Mouse (Mus musculus) layer of hippocampus, postnatal 10 days (tissue): ENCODE data around the gene Scd4. TPM values are rescaled to one million over a fixed set of nuclear protein-coding genes. Genes with fewer than 3 reads are reported as not detected.
"Not testable (repeated sequence)": the region's sequence is repeated elsewhere in the genome, so short reads cannot be mapped to it uniquely, and the experiment has no call there.

Source experiments
- DNase-seq, 2 experiments: peaks; one replicate each; pipeline ENCODE4 v3.0.0; 2021; ENCODE audit warnings: low spot score in 2 of 2
- total RNA-seq, 2 experiments: library from RNA; stranded (reverse); gene quantifications; 2 replicates each; pipeline ENCODE4 v1.2.3; 2021

The Scd4 gene
- total RNA-seq, 2 experiments from 2014 or later: 1.5 to 2.8 TPM

DNA sequence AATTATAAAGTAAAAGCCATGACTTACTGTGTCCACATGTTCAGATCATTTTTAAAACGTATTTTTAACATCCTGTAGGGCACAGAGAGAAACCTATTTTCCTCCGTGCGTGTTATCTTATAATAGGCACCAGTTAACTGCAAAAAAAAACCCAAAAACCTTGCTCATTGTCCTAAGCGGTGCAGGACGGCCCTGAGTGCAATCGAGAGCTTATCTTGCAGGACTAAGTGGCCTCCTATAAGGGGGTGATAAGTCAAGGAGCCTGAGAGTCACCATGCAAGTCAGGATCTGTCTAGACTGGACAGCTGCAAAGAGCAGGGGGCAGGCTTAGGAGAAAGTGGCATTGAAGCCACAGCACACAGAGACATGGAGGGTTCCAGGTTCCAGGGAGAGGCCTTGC, 33.0 kb upstream of the Scd4 start:
- no peak for DNase-seq

DNA sequence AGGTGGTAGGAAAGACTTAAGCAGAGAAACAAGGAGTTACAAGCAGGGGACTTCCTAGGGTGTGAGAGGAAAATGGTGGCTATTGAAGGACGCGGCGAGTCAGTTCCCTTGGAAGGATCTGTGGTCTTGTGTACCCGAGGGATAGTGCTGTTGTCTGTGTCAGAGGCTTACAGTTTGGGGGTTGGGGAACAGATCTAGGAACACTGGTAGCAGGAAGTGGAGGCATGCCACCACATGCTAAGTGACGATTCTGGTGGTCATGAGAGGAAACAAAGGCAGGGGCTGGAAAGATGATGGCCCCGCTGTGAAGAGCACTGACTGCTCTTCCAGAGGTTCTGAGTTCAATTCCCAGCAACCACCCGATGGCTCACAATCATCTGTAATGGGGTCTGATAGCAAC, 32.4 kb upstream of the Scd4 start:
- DNase-seq: no peak

DNA sequence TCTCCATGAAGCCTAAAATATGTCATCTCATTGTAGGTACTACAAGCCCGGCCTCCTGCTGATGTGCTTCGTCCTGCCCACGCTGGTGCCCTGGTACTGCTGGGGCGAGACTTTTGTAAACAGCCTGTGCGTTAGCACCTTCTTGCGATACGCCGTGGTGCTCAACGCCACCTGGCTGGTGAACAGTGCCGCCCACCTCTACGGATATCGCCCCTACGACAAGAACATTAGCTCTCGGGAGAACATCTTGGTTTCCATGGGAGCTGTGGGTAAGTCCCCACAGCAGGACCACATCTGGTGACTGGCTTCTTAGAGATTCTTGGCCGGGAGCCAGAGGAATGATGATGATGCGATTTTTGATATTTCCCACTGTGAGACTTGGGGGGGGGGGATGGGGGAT, 31.7 kb upstream of the Scd4 start:
- no peak for DNase-seq

DNA sequence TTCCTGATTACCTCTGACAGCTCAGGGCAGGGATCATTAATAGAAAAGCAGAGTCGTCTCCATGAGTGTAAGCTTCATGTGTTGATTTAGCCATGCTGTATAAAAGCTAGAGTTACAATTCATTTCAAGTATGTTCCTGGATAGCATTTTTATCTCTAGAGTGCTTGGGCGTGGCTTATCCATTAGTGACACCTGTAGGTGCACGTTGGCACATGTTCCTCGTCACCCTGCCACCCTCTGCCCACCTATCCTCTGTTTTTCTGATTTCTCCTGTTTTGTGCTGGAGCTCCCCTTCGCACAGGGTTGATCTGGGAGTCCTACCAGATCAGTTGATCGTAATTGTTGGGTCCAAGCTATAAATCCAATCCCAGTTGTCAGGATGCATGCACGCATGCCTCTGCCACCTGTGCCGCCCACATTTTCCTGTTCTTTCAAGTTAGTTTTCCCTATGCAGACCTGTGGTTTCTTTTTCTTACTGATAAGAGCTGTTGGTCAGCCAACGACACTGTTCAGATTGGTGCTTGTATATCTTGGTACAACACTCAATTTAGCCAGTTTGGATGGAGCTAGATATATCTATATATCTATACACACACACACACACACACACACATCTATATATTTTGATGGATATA, 31.1 kb upstream of the Scd4 start:
- DNase-seq: no peak

DNA sequence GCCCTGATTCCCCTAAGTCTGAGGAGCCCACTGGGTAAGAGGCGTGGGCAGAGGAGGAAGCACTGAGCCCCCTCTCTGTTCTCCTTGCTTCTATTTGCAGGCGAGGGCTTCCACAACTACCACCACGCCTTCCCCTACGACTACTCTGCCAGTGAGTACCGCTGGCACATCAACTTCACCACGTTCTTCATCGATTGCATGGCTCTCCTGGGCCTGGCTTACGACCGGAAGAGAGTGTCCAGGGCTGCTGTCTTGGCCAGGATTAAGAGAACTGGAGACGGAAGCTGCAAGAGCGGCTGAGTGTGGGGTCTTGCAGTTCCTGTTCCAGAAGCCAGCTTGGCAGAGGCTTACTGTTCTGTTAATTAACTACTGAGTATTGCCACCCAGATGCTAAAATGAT, 30.0 kb upstream of the Scd4 start:
- DNase-seq: peak in 1 of 2 experiments; percentile 31

DNA sequence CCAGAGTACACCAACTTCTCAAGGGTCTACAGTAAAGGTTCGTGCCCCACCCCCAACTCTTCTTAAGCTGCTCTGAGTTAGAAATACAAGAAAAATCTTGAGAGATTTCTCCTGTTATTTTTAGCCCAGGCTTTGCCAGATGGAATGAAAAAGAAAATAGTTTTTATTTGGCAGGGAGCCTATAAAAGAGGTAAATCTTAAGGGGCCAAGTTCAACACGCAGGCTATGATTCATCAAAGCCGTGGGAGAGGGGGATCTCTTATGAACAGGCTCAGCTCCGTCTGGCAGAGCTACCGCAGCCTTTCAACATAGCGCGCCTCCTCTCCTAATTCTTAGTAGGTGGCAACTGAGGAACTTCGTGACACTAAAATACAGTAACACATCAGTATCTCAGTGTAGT, 29.4 kb upstream of the Scd4 start:
- no peak for DNase-seq

DNA sequence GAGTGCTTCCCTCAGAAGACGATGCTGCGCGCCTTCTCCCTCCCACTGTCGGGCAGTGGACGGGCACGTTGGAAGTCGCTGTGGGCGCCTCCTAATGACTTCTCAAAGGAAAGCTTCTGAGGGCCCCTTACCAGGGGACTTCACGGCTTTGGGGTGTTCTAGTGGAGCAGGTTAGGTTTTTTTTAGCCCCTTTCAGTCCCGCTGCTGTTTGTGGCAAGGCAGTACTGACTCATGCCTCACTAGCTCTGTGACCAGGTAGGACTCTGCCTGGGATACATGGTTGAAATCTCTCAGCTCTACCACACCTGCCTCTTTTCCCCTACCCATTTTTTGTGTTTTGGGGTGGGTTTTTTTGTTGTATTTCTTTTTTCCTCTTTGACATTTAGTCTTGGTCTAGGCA, 28.5 kb upstream of the Scd4 start:
- DNase-seq: no peak

DNA sequence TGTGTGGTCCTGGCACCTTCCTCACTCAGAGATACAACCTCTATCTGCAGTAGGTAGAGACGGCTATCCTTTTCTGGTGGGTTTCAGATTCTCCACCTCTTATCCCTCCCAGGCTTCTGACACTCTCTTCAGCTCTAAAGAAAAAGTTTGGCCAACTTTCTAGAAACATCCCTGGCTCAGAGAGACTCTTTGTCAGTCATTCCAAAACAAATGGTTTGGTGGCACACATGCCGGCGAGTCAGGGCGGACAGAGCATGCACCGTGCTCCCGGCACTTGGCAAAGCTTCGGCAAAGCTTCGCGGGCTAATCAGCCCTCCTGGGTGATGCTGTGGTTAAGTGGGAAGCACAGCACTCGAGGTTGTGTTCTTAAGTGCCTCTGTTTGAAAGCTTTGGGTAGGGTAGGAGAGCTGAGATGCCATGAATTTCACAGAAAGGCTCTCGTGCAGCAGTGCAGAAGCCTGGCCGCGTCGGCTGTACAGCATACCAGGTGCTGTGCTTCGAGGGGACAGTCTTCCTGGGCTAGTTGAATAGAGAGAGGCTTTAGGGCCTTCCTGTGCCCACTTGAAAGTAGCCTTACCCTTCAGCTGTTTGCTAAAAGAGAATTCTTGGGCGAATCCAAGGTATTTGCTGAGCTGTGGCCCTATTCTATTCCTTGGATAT, 27.9 kb upstream of the Scd4 start:
- no peak for DNase-seq

DNA sequence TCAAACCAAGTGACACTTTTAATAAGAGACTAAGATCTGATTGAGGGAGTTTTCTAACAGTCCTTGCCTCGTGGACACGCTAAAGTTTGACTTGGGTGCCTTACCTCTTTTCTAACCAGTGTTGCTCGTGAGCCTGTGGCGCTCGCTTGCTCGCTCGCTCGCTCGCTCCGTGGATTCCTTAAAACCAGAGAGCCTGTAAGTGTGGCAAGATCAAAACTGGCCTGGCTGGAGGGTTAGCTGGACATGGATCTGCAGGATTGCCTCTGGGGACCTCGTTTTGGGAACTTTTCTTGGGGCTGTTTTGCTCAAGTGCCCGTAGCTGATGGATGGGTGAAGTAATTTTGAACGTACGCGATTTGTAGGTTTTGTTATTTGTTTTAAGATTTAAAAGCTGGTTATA, 27.2 kb upstream of the Scd4 start:
- DNase-seq: no peak

DNA sequence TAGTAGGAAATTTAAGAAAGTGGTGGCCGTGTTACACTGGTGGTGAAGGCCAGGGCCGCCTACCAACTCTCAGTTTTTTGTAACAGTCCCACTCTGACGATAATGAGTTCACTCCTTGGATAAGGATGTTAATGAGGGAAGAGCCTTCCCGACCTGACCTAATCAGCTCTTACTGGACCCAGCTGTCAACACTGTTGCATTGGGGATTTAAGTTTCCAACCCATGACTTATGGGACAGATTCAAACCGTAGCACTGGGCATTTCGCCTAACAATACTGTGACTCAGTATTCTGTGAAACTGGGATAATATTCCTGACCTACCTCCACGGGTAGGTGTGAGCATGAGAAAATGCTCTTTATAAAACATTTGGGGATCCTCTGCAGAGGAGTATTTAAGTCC, 26.7 kb upstream of the Scd4 start:
- DNase-seq: no peak

DNA sequence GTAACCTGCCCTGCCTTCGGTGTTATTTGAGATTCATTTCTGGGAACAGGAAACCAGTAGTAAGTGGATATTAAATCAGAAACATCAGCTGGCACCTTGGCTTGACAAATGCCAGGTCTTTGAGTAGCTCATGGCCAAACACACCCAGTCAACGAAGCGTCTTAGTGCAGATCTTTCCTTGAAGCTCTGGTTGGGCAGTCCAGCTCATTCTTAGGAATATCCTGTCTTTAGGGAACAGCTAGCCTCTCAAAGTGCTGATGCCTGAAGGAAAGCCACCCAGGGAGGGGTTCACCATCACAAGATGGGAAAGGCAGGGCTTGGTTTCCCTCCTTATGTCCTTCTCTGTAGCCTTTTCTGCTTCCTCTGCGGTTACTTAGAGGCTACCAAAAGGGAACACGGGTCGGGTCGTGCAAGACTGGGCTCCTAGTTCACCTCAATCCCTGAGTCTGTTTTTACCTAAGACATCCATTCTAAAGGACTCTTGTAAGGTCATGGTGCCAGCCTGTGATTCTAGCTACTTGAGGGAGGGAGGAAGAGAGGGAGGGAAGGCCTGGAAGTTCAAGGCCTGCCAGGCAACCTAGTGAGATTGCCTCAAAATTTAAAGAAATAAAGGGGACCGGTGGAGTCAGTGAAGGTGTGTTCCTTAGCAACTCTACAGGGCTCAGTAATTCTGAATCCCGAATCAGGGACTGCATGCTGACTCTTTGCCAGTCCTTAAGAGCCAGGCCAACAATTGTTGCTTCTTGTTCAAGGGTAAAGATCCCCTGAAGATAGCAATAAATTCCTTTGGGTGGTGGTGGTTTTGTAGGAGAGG, 25.6 kb upstream of the Scd4 start:
- no peak for DNase-seq

DNA sequence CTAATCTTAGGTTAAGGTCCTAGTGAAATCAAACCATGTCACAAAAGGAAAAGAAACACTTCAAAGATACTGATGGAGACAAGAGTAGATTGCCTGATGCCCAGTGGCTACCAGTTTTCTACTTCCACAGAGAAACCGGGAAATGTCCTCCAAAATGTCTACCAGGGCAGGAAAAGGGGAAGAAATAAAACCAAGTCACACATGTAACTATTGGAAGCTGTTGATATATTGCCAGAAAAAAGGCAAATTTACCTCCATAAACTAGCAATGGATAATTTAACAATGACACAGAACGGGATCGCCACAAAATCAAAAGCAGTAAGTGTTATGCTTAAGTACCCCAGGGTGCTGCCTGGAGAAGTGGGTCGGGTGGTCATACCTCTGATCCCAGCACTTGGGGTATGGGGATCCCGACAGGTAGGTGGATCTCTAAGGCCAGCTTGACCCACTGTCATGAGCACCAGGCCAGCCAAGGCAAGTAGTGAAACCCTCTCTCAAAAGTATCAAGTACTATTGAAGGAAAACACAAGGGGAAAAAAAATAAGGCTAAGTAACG, 24.9 kb upstream of the Scd4 start:
- no peak for DNase-seq

DNA sequence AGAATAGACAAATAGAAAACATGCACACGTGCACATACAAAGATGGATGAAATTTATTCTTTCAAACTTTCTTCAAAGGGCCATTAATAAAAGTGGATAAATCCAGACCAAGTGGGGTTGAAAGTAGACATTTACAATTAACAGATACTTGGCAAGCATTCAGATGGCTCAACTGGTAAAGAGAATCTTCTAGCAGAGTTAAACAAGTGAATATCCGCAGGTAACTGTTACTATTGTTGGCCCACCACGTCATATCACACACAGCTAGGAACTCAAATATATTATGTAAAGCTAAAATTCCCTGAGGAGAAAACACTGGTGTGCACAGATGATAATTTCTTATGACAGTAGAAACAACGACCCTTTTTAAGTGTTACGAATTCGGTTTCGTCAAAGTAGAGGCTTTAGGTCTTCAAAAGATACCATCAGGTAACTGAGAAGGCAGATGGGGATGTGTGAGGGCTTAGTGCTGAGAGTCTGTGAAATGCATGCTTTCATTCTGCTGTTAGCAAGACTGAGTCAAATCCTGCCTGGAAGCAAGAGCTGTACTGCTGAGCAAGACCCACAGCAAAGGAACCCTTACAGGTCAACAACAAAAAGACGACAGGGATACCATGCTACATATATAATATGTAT, 24.2 kb upstream of the Scd4 start:
- DNase-seq: no peak

DNA sequence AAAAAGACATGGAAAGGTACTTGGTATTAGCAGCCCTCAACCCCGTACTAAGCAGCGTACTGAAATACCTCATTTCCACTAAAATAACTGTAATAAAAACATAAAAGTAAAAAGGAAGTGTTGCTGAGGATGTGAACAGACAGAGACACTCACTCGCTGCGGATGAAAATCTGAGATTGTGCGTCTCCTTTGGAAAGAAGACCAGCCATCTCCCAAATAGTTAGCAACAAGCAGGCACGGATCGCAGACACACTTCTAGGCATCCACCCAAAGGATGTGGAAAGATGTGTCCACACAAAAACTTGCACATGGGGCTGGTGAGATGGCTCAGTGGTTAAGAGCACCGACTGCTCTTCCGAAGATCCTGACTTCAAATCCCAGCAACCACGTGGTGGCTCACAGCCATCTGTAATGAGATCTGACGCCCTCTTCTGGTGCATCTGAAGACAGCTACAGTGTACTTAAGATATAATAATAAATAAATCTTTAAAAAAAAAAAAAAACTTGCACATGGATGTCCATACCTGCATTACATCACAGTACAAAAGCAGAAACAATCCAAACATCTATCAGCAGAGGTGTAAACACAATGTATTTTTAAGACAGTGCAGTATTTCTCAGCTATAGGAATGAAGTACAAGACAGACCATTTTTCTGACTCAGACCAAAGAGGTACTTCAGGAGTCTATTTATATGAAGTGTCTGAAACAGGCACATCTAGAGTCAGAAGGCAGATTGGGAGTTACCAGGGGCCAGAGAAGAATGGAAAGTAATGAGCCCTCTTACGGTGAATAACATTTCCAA, 23.3 kb upstream of the Scd4 start:
- DNase-seq: no peak

DNA sequence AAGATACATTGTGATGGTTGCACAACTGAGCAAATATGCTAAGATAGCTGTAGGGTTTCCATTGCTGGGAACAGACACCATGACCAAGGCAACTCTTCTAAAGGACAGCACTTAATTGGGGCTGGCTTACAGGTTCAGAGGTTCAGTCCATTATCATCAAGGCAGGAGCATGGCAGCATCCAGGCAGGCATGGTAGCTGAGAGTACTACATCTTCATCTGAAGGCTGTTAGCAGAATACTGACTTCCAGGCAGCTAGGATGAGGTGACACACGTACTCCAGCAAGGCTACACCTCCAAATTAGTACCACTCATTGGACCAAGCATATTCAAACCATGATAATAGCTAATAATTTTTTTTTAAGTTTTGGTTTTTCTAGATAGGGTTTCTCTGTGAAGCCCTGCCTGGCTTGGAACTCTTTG, 22.7 kb upstream of the Scd4 start:
- DNase-seq: not testable (repeated sequence)

DNA sequence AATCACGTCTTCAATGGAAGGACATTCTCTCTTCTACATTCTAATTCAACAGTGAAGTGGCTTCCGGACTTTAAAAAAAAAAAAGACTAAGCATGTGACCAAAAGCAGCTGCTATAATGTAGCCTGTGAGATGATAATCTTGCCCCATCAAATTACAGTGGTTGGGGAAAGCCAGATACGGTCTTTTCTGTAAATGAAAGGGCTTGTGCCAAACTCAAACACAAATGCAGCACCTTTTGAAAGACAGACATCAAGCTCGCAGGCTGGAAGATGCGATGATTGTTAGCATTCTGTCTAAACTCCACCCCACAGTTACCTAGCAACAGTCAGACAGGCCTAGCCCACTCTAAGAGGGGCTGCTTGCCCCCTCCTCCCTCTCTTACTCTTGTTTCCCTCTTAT, 22.1 kb upstream of the Scd4 start:
- DNase-seq: no peak

DNA sequence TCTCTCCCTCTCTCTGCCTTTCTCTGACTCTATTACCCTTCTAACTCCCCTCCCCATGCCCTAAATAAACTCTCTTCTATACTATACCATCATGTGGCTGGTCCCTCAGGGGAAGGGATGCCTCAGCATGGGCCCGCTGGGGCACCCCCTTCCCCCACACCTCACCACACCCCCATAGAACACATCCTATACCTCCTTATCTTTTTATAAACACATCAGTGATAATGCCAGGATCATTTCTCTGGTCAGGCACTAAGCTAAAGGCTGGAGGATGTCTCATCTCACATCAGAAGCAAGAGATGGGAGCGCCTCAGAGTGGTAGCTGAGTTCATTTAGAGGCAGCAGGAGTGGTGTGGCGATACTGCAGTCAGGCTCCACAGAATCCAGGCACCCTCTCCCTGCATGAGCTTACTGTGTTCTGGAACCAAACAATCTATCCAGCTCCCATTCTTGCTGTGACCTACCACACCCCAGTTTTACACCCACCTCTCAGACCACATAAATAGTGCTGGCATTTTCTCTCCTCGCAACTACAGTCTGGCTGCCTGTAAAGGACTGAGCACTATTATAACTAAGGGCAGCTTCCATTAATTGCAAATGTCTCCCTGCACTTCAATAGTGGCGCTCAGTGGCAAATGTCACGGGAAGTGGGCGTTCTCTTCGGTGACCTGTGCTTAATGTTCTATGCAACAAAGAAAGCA, 21.4 kb upstream of the Scd4 start:
- no peak for DNase-seq

DNA sequence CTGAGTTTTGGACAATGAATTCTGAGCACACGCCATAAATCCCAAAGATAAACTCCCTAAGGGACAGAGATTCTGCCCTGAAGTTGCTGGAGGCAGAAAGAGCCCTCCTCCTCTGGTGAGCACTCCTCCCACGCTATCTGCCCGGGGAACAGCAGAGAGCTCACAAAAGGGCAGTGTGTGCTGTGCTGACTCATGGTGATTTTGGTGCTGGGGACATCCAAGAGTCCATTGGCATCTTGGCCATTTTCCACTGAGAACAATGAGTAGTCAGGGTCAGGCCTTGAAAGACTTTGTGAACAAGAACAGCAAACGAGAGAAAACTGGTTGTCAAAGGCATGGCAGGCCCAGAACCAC, 20.9 kb upstream of the Scd4 start:
- DNase-seq: no peak

DNA sequence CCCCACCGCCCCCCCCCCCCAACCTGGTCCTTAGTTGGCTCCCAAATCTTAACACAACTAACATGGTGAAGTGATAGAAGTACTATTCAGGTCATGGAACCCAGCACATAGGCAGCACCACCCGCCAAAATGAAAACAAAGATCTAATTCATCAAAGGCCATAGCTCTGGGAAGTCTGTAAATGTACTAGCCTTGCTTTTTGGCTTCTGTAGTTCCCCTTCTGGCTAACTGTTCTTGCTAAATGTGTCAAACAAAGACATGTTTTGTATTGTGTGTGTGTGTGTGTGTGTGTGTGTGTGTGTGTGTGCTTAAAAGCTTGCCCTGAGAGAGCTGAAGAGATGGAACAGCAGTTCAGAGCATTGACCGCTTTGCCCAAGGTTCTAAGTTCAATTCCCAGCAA, 19.8 kb upstream of the Scd4 start:
- DNase-seq: peak in 1 of 2 experiments; percentile 13

DNA sequence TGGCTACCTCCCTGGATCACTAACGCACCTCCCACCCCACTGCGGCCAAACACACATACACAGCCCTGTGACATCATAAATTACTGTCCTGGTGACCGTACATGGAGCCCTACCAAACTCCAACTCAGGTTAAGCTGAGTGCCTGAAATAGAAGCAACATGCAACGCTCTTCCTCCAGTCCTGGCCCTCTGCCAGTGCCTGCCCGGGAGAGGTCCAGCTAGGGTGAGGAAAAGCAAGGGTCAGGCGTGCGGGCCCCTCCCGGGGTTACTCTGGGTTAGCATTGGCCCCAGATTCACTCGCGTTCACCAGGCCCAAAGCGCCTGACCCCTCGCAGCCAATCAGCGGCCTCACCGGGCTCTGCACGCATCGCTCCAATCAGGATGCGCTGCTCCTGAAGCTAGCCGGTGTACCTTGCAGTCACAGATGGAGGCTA, 18.5 kb upstream of the Scd4 start:
- peak; percentile 70 to 76 for DNase-seq
